Mouse (Mus musculus) kidney, adult 2 months (tissue): ENCODE data around the gene Slc17a8.

Source experiments
- CTCF ChIP-seq: fragments of 200-500 bp; conservative IDR thresholded peaks from 2 replicates; pipeline ENCODE4 v1.5.1; 2011; ENCODE audit warnings: low read depth, mild to moderate bottlenecking, control low read depth, low read length, moderate library complexity, mixed read lengths; ENCODE audit not compliant: insufficient read depth, insufficient read length
- POLR2A ChIP-seq: fragments of 200-500 bp; IDR thresholded peaks from one replicate; pipeline ENCODE4 v1.6.1; 2011; ENCODE audit warnings: low read depth, low read length, control low read depth

GRCm38 (mm10) chr10:89559351-89559750 lies 61.7 kb downstream of the Slc17a8 start:
- TF ChIP-seq CTCF (no peak), POLR2A (no peak)
